Mouse (Mus musculus): Measurements from ENCODE around the gene Neil1. TPM values are rescaled to one million over a fixed set of nuclear protein-coding genes. Genes with fewer than 3 reads are reported as not detected.

Neil1 gene
- polyA plus RNA-seq, 1 experiment from 2014 or later = 9.9 TPM

DNA sequence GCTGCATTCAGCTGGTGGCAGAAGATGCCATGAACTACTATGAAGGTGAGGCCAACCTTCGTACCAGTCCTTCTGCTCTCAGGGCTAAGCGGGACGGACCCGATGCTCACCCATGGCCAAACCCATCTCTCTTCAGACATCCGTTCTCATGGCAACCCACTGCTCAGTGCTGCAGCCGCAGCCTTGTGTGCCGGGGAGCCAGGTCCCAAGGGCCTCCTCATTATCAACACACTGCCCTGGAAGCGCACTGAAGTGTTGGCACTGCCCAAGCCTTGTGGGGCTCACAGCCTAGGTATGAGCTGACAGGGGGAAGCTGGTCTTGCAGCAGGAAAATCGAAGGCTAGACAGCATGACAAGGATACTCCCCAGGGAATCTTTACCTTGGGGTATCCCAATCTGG is 9.0 kb downstream of the Neil1 start:
- Histone ChIP-seq H3K27me3 (no peaks in the 10 kb centered on the region), H3K9me3 (replicated peaks) (no peaks in the 10 kb centered on the region), H3K9ac (no peak overlapping the region), H3K4me1 (no peaks in the 10 kb centered on the region), H3K4me3 (replicated peaks) (no peak overlapping the region), H3K4me2 (replicated peaks) (no peak overlapping the region), H3K36me3 (peaks cover 81% of the 10 kb centered on the region), H3K27ac (replicated peaks) (no peak overlapping the region)
- ATAC-seq (ENCODE audit: insufficient number of reproducible peaks, low FRiP score, low TSS enrichment, low read depth) = no peak
- 89% methylated on average over 9 of the region's 9 CpGs for WGBS

DNA sequence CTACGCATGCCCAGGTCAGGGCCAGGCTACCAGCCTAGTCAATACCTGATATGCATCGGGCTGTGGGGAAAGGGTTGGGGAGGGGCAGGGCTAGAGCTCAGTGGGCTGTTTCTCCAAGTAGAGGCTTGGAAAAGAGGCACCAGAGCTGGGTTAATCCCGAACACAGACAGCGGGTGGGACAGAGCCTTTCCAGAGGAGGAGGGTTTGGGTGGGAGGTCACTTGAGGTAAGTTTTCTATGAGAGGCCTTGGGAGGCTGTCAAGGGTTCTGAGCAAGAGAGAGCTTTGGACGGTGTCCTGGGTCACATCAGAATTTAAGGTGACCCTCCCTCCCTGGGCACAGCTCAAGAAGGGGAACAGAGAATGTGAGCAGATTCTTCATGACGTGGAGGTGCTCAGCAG is 9.6 kb downstream of the Neil1 start:
- Histone ChIP-seq H3K9me3 (replicated peaks) (no peaks in the 10 kb centered on the region), H3K27me3 (no peaks in the 10 kb centered on the region), H3K4me1 (no peaks in the 10 kb centered on the region), H3K27ac (replicated peaks) (no peak overlapping the region), H3K36me3 (peaks cover 78% of the 10 kb centered on the region), H3K4me2 (replicated peaks) (no peak overlapping the region), H3K9ac (no peak overlapping the region), H3K4me3 (replicated peaks) (no peak overlapping the region)
- WGBS = 90% methylated on average over 6 of the region's 6 CpGs
- no peak for ATAC-seq (ENCODE audit: insufficient number of reproducible peaks, low FRiP score, low TSS enrichment, low read depth)

DNA sequence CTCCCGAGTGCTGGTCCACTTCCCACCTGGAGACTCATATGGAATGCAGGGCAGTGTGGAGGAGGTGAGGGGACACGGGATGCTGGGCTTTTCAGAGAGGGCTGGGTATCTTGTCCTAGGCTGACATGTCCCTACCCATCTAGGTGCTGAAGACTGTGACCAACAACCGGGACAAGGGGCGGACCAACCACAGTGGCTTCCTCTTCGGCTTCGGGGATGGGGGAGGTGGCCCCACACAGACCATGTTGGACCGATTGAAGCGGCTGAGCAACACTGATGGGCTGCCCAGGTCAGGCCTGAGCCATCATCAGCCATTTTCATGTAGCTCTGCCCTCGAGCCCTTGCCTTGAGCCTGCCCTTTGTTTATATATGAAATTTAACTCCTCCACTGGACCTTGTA is 10.3 kb downstream of the Neil1 start:
- WGBS = 86% methylated on average over 9 of the region's 9 CpGs
- H3K4me2 ChIP-seq (replicated peaks) = no peak overlapping the region
- no peaks in the 10 kb centered on the region for H3K9me3 ChIP-seq (replicated peaks)
- H3K9ac ChIP-seq = no peak overlapping the region
- ATAC-seq (ENCODE audit: insufficient number of reproducible peaks, low FRiP score, low TSS enrichment, low read depth) = no peak
- no peak overlapping the region for H3K27ac ChIP-seq (replicated peaks)
- H3K27me3 ChIP-seq = no peaks in the 10 kb centered on the region
- H3K4me3 ChIP-seq (replicated peaks) = no peak overlapping the region
- peaks cover 73% of the 10 kb centered on the region for H3K36me3 ChIP-seq
- no peaks in the 10 kb centered on the region for H3K4me1 ChIP-seq

DNA sequence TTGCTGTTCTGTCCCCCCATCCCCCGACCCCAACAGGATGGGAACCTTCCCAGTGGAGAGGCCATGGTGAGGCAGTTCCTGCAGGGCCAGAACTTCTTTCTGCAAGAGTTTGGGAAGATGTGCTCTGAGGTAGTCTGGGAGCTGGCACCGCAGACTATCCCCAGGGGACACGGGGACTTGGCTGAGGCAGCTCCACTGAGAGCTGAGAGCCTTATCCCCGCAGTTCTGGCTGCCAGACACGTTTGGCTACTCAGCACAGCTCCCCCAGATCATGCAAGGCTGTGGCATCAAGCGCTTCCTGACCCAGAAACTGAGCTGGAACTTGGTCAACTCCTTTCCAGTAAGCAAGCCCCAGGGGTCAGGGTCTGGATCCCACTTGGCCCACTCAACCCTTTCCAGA is 10.9 kb downstream of the Neil1 start:
- no peak for ATAC-seq (ENCODE audit: insufficient number of reproducible peaks, low FRiP score, low TSS enrichment, low read depth)
- no peaks in the 10 kb centered on the region for H3K9me3 ChIP-seq (replicated peaks)
- H3K27me3 ChIP-seq = no peaks in the 10 kb centered on the region
- H3K9ac ChIP-seq = no peak overlapping the region
- H3K4me1 ChIP-seq = no peaks in the 10 kb centered on the region
- H3K36me3 ChIP-seq = peaks cover 67% of the 10 kb centered on the region
- H3K4me2 ChIP-seq (replicated peaks) = no peak overlapping the region
- H3K4me3 ChIP-seq (replicated peaks) = no peak overlapping the region
- no peak overlapping the region for H3K27ac ChIP-seq (replicated peaks)
- 88% methylated on average over 6 of the region's 6 CpGs for WGBS

DNA sequence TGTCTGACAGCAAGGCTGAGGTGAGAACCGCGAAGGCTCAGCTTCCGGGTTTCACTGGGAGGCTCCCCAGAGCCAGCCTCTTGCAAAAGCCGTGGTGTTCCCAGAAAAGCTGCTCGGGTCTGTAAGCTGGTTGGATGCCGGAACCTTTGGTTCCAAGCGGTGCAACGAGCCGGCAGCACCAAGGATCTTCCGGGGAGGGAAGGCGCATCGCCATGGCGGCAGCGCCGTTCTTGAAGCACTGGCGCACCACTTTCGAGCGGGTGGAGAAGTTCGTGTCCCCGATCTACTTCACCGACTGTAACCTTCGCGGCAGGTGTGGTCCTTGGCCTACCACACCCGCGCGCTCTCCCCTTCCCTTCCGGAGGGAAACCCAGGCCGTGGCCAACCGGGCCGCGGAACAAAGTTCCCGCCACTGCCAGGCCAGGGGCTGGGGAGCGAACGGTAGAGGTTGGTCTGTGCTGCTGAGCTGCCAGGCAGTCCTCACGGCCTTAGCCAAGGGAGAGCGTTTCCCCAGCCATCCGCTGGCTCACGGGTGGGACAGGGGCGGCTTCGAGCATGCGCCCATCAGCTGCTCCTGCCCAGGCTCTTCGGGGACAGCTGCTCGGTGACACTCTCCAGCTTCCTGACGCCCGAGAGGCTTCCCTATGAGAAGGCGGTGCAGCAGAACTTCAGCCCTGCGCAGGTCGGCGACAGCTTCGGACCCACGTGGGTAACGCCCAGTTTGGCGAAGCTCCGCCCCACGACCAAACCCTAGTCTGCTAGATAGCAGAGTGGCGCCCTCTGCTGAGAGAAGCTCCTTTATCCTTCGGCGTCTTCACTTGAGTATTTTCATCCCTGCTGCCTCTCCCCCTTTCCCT is 17.3 kb downstream of the Neil1 start, which contains the start of gene Man2c1:
Gene Man2c1, plus strand, starts transcription at position 114 of the 857 bp plus-strand sequence.
- H3K9me3 ChIP-seq (replicated peaks) = no peaks in the 10 kb centered on the region
- peak within 1 kb of the TSS; percentile 81 for H3K4me2 ChIP-seq (replicated peaks)
- WGBS = under 1% methylated on average over 58 of the region's 58 CpGs
- ATAC-seq (ENCODE audit: insufficient number of reproducible peaks, low FRiP score, low TSS enrichment, low read depth) = peak; percentile 89
- peaks cover 32% of the 10 kb centered on the region for H3K36me3 ChIP-seq
- peak within 1 kb of the TSS; percentile 78 for H3K4me3 ChIP-seq (replicated peaks)
- peaks cover 17% of the 10 kb centered on the region for H3K4me1 ChIP-seq
- H3K27me3 ChIP-seq = no peaks in the 10 kb centered on the region
- peak within 1 kb of the TSS; percentile 75 for H3K9ac ChIP-seq
- H3K27ac ChIP-seq (replicated peaks) = peak within 1 kb of the TSS; percentile 96

DNA sequence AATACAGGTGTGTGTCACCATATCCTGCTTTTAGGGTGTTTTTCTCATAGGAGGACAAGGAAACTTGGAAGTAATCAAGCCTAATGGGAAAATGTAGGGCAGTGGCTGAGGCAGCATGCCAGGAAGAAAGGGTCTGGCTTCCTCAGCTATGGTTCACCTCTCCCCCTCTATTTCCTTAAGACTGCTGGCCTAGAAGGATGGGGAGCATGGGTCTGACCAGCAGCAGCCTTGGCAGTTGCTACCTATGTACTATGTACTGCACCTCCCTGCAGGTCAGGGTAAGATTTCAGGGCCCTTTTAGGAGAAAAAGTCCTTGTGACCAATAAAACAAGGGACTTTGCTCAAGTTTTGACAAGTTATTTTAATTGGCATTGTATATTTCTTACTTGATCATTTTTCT is 18.5 kb downstream of the Neil1 start:
- Histone ChIP-seq H3K9me3 (replicated peaks) (no peaks in the 10 kb centered on the region), H3K36me3 (peaks cover 31% of the 10 kb centered on the region), H3K27me3 (no peaks in the 10 kb centered on the region), H3K4me1 (peaks cover 17% of the 10 kb centered on the region), H3K27ac (replicated peaks) (no peak overlapping the region), H3K4me3 (replicated peaks) (peak overlapping the region; percentile 78), H3K9ac (no peak overlapping the region; the same call in 1 of the 2 replicates), H3K4me2 (replicated peaks) (peak overlapping the region; percentile 81)
- ATAC-seq (ENCODE audit: insufficient number of reproducible peaks, low FRiP score, low TSS enrichment, low read depth) = no peak

DNA sequence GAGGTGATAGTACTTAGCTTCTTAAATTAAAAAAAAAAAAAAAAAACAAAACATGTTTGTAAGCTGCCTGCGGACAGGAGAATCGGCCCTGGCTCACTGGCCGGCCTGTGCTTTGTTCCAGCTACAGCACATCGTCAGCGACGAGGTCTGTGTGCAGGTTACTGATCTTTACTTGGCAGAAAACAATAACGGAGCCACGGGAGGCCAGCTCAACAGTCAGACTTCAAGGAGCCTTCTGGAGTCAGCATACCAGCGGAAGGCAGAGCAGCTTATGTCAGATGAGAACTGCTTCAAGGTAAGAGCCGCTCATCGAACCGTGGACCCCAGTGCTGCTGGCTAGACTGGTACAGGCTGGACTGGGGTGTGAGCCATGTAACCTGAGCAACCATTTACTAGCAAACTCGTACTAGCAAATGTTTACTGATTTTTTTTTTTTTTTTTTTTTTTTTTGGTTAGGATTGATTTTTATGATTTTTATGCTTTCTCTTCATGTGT is 30.8 kb downstream of the Neil1 start:
- Histone ChIP-seq H3K9me3 (replicated peaks) (no peaks in the 10 kb centered on the region), H3K36me3 (peaks cover 84% of the 10 kb centered on the region), H3K9ac (no peak overlapping the region), H3K4me3 (replicated peaks) (no peak overlapping the region), H3K27ac (replicated peaks) (no peak overlapping the region), H3K4me1 (no peaks in the 10 kb centered on the region), H3K4me2 (replicated peaks) (no peak overlapping the region), H3K27me3 (no peaks in the 10 kb centered on the region)
- ATAC-seq (ENCODE audit: insufficient number of reproducible peaks, low FRiP score, low TSS enrichment, low read depth) = no peak
- WGBS = 92% methylated on average over 13 of the region's 13 CpGs

Other genes starting within 250 kb of the Neil1 start
- gene Snx33, start 219.9 kb downstream of the Neil1 start, polyA plus RNA-seq (2015; fragmentation: Nextera tagmentation; extraction: Ambion mirVana) = 10.3 and 12.2 TPM in 2 replicates
- 89.4 and 95.0 TPM in 2 replicates for gene Imp3, start 210.8 kb downstream of the Neil1 start, polyA plus RNA-seq (2015; fragmentation: Nextera tagmentation; extraction: Ambion mirVana)
- 25.3 and 27.9 TPM in 2 replicates for gene Snupn, start 197.4 kb downstream of the Neil1 start, polyA plus RNA-seq (2015; fragmentation: Nextera tagmentation; extraction: Ambion mirVana)
- gene Ptpn9, start 153.4 kb downstream of the Neil1 start, polyA plus RNA-seq (2015; fragmentation: Nextera tagmentation; extraction: Ambion mirVana) = 26.6 and 27.2 TPM in 2 replicates
- 28.0 and 32.8 TPM in 2 replicates for gene Sin3a, start 76.3 kb downstream of the Neil1 start, polyA plus RNA-seq (2015; fragmentation: Nextera tagmentation; extraction: Ambion mirVana)
- gene Man2c1, start 17.6 kb downstream of the Neil1 start, polyA plus RNA-seq (2015; fragmentation: Nextera tagmentation; extraction: Ambion mirVana) = 72.5 and 78.0 TPM in 2 replicates
- 97.6 and 105 TPM in 2 replicates for gene Commd4, start 10.0 kb upstream of the Neil1 start, polyA plus RNA-seq (2015; fragmentation: Nextera tagmentation; extraction: Ambion mirVana)
- gene Trcg1, start 88.3 kb upstream of the Neil1 start, polyA plus RNA-seq (2015; fragmentation: Nextera tagmentation; extraction: Ambion mirVana) = 0.05 TPM in 1 of 2 replicates, not detected in the other
- 21.5 and 24.4 TPM in 2 replicates for gene 1700017B05Rik, start 114.3 kb upstream of the Neil1 start, polyA plus RNA-seq (2015; fragmentation: Nextera tagmentation; extraction: Ambion mirVana)